Mouse (Mus musculus) adrenal gland, postnatal 4 days (tissue): ENCODE measurements around the gene Aldob. TPM values are rescaled to one million over a fixed set of nuclear protein-coding genes. Genes with fewer than 3 reads are reported as not detected.
"Not testable (repeated sequence)": the region's sequence is repeated elsewhere in the genome, so short reads cannot be mapped to it uniquely, and the experiment has no call there.

Source experiments
- DNase-seq, 2 experiments: peaks; one replicate each; pipeline ENCODE4 v3.0.0; 2021 to 2022; ENCODE audit warnings: low spot score in 2 of 2, mixed read lengths in 2 of 2
- total RNA-seq, 2 experiments: library from RNA; stranded (reverse); gene quantifications; 2 replicates each; pipeline ENCODE4 v1.2.3; 2021

Gene Aldob
- total RNA-seq, 2 experiments from 2014 or later, result 112 to 217 TPM

DNA sequence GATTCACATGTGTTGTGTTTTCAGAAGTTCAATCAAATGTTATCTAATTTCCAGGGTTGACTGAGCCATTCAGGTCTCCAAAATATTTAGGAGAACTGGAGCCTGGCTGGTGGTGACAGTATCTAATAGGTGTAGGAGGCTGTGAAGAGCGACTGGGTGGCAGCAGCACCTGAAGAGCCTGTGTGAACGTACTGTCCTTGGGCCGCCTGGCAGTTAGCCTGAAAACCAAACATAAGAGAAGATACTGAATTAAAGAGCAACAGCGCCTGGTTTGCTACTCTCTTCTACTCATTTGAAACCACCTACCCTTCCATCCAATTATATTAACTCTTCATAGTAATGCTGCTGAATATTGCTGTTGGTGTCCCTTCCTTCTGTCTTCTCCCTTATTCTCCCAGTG, 12.7 kb downstream of the Aldob start:
- DNase-seq, result no peak

- no peak for DNase-seq
Observed at GRCm38 (mm10) chr4:49535675-49536294, 13.6 kb downstream of the Aldob start.

DNA sequence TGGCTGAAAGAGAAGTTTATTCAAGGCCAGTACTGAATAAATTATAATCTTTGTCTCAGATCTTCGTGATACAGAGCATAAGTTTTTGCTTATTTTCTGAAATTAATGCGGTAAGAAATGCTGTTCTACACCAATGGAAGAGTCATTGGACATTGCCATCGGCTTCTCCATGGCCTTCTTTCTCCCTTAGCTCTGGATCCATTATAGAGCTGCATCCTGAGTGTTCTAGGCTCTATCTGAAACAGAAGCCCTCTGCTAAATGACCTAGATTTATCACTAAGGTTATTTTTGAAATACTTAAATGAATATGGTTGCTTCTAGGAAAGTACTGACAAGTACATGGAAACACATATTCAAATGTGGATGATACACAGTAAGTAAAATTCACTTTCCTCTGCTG, 14.3 kb downstream of the Aldob start:
- no peak for DNase-seq

- DNase-seq, result no peak
Observed at GRCm38 (mm10) chr4:49522576-49522975, 26.8 kb downstream of the Aldob start.

DNA sequence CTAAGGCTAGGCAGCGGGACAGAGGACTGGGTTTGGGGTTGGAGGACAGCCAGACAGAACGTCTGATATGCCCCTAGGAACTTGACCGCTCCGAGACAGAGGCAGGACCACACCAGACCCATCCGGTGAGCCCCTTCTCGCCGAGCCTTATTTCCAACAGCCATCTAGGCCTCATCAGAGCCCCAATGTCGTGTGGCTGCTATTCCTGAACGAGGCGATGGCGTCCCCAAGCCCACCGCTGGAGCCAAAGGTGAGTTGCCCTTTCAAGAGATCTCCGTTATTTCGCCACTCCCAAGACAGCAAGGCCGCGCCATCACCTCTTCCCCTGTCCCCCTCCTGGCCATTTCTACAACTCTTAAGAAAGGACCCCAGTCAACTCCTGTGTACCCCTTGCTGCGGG, 28.0 kb downstream of the Aldob start:
- DNase-seq, result no peak

- DNase-seq, result peak; percentile 56 to 81
Observed at GRCm38 (mm10) chr4:49520572-49521340, 28.6 kb downstream of the Aldob start, which contains the start of the genes Mrpl50 and Zfp189. Mrpl50 (minus strand) TSS chr4:49521093. Zfp189 (plus strand) TSS chr4:49521176.

DNA sequence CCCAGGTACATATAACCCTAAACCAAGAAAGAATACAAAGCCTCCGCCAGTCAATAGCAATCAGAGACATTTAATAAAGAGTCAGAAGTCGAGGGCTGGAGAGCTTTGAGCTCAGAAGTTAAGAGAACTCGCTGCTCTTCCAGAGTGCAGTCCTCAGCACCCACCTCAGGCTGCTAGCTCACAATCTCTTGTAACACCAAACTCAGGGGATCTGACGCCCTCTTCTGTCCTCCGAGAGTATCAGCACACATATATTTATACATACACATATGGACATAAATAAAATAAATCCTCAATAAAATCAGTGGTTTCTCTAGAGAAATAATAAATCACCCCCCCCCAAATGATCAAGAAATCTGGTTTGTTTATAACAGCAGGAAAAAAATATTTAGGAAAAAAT, 29.9 kb downstream of the Aldob start:
- no peak for DNase-seq

DNA sequence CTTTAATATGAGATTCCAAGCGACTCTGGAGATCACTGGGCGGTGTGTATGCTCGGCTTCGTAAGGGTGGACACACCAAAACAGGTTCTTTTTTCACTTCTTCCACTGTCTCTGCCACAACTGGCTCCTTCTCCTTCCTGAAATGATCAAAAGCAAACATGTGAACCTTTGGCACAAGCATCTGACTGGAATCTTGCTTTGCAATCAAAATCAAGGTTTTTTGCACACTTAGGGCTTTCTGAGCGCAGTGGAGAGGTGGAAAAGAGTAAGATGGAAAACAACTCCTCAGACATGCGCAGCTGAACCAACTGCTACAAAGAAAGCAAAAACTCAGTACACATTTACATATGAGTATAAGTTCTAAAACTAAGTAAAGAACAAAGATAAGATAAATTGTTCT, 34.9 kb downstream of the Aldob start:
- DNase-seq, result no peak

- DNase-seq, result no peak
Observed at GRCm38 (mm10) chr4:49512636-49513035, 36.7 kb downstream of the Aldob start.

DNA sequence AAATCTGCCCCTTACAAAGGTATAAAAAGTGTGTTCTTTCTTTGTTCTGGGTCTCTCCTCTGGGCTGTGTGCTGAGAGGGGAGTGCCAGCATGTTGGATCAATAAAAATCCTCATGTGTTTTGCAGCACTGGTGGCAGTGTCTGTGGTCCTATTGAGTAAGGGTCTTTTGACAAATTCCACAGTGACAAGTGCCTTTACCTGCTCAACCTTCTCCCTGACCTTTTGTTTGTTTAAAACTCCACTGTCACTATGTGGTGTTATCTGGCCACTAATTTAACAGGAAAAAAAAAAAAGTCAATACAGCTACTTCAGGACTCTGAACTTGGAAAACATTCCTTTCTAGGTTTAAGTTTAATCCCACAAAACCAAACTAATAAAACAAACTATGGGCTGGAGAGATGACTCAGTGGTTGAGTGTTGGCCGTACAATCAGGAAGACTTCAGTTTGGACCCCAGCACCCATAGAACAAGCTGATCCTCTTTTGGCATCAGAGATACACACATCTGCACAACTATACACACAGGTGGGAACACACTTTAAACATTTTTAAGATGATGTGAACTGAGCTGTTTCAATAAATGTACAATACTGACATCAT, 39.0 kb downstream of the Aldob start:
- DNase-seq, result not testable (repeated sequence)

DNA sequence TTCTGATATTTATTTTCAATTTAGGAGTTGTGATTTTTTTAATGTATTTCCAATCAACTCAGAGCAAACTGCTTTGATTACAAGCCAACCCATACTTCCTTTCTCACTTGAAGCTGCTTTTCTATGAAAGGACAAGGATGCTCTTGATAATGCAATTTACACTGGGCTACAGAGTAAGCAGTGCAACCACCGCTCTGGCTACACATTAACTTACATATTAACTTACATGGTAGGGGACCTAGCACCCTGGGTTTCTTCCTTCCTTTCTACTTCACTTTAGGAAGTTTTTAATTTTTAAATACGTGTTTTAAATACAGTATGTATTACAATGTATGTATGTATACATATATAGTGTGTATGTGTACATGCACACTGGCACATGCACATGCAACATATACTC, 40.2 kb downstream of the Aldob start:
- no peak for DNase-seq

DNA sequence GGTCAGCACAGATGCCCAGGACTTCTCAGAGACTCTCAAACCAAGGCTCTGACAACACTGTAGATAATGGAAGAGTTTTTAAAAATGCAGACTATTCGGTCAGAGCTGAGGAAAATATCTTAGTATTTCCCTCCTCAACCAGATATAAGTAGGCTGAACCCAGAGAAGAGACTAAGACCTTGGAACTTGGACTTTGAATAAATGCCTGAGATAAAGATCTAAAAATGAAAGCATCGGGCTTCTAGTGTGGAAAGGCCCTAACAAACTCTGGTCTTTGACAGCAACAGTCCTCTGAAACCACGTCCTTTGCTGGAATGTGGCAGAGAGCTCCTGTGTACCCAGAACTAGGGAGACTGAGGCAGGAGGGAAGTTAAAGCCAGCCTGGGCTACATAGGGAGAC, 43.0 kb downstream of the Aldob start, which contains the start of gene Baat:
Baat (minus strand) TSS at position 172 of the 400 bp plus-strand sequence.
- no peak for DNase-seq

- no peak for DNase-seq
Observed at GRCm38 (mm10) chr4:49503563-49503962, 45.8 kb downstream of the Aldob start.

Other genes with a start within 250 kb of the Aldob start
- gene Acnat2, start 141.4 kb downstream of the Aldob start, total RNA-seq, result 1 to 10 TPM; 2.4 to 5.0 TPM
- 1 to 10 TPM; 3.8 to 5.8 TPM for gene Acnat1, start 75.6 kb downstream of the Aldob start, total RNA-seq
- 1 to 10 TPM in 1 of 2 experiments, under 1 TPM in 1; 0.50 to 2.0 TPM for gene Baat, start 43.0 kb downstream of the Aldob start, total RNA-seq
- 10 to 100 TPM; 47.8 to 48.6 TPM for gene Mrpl50, start 28.5 kb downstream of the Aldob start, total RNA-seq
- gene Zfp189, start 28.4 kb downstream of the Aldob start, total RNA-seq, result 1 to 10 TPM; 8.9 to 9.4 TPM
- gene Tmem246, start 48.3 kb upstream of the Aldob start, total RNA-seq, result 10 to 100 TPM; 13.8 to 14.0 TPM
- gene Rnf20, start 82.5 kb upstream of the Aldob start, total RNA-seq, result 10 to 100 TPM; 60.6 to 60.8 TPM
- gene Ppp3r2, start 132.5 kb upstream of the Aldob start, total RNA-seq, result not detected